Mouse (Mus musculus): ENCODE results near the gene Qsox1. TPM values are rescaled to one million over a fixed set of nuclear protein-coding genes. Genes with fewer than 3 reads are reported as not detected.

The Qsox1 gene
- polyA plus RNA-seq (2014; fragmentation: Nextera tagmentation; extraction: Ambion mirVana): 13.1 and 15.6 TPM in 2 replicates

DNA sequence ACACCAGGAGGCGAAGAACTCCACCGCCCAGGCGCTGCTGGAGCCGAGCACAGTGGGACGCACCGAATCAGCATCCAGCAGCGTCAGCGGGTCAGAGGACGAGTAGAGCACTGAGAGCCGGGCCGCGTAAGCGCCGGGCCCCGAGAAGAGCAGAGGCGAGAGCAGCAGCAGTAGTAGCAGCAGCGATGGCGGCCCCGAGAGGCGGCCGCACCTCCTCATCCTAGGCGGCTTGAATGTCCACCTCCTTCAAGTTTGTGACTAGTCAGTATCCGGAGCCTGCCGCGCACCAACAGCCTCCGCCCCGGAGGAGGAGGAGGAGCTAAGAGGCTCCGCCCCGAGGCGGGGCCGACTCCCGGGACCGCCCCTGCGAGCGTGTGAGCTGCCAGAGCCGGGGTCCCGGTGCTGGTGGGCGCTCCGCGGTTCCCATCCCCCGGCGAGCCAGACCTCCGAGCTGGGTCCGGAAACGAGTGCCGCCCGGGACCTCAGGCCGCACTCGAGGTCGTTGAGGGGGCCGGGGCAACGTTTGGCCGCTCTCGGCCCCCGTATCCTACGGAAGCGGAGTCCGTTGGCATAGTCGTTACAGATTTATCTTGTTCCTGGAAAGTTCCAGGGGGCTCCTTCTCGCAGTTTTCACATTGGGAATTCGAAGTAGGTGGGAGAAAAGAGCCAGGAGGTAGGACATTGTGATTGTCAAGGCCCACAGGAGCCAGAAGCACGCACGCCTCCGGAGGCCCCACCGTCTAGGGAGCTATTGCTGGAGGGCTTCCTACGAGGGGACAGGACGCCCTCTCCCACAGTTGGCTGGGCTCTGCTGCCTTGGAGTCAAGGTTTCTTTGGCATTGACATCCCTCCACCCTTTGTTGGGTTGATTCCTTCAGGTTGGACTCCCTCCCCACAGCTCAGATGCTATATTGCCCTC is at the start of gene Qsox1:
Gene Qsox1 (minus strand): TSS at position 309 of the 919 bp plus-strand sequence.
- peak within 1 kb of the TSS; percentile 82 for H3K4me3 ChIP-seq (ENCODE audit: low read depth, low read length)
- ATAC-seq (ENCODE audit: low read depth) (peak; percentile 95), DNase-seq (ENCODE audit: low spot score) (peak; percentile 93)
- no peaks in the 10 kb centered on the region for H3K9me3 ChIP-seq (ENCODE audit: control insufficient read depth, low read length)
- H3K4me1 ChIP-seq (ENCODE audit: control insufficient read depth, insufficient read depth, low read length): peaks cover 27% of the 10 kb centered on the region
- 2% methylated on average over 28 of the region's 67 CpGs for WGBS
- no peaks in the 10 kb centered on the region for H3K27me3 ChIP-seq (replicated peaks; ENCODE audit: control insufficient read depth, insufficient read depth, low read length)
- peak within 1 kb of the TSS; percentile 70; the same call in 1 of the 2 replicates for H3K27ac ChIP-seq (replicated peaks; ENCODE audit: low read depth, low read length)
- peak within 1 kb of the TSS; percentile 74 for H3K9ac ChIP-seq (ENCODE audit: low read depth, low read length)
- H3K36me3 ChIP-seq (ENCODE audit: control insufficient read depth, insufficient read depth, low read length): no peaks in the 10 kb centered on the region
- peak within 1 kb of the TSS; percentile 81 for H3K4me2 ChIP-seq (ENCODE audit: low read depth, low read length)

- Histone ChIP-seq H3K9me3 (ENCODE audit: control insufficient read depth, low read length) (no peaks in the 10 kb centered on the region), H3K36me3 (ENCODE audit: control insufficient read depth, insufficient read depth, low read length) (peaks cover 71% of the 10 kb centered on the region), H3K4me2 (ENCODE audit: low read depth, low read length) (no peak overlapping the region), H3K4me1 (ENCODE audit: control insufficient read depth, insufficient read depth, low read length) (no peaks in the 10 kb centered on the region), H3K27me3 (replicated peaks; ENCODE audit: control insufficient read depth, insufficient read depth, low read length) (no peaks in the 10 kb centered on the region), H3K4me3 (ENCODE audit: low read depth, low read length) (no peak overlapping the region), H3K9ac (ENCODE audit: low read depth, low read length) (no peak overlapping the region), H3K27ac (replicated peaks; ENCODE audit: low read depth, low read length) (no peak overlapping the region)
- no peak for DNase-seq (ENCODE audit: low spot score)
- 84% methylated on average over 7 of the region's 7 CpGs for WGBS
- no peak for ATAC-seq (ENCODE audit: low read depth)
These were observed 42.4 kb upstream of the Qsox1 start for GRCm38 (mm10) chr1:155854926-155855702.

DNA sequence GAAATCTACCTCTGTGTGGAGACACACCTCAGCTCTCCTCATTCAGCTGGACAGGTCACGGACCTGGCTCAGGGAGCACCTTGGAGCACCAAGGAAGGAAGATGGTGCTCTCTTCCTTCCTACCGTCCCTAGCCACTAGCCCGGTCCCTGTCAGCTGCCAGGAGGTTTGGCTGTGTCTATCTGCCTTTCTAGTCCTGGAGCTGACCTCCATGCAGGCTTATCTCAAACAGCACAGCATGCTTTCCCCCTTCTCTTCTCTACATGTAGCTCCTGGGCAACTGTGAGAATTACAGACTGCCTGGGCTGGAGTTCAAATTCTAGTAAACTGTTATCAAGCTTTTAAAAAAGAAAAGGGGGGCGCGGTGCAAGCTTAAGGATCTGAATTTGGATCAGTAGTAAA is 40.3 kb upstream of the Qsox1 start:
- no peak overlapping the region for H3K9ac ChIP-seq (ENCODE audit: low read depth, low read length)
- DNase-seq (ENCODE audit: low spot score): no peak
- no peak for ATAC-seq (ENCODE audit: low read depth)
- WGBS: 96% methylated on average over 5 of the region's 5 CpGs
- H3K36me3 ChIP-seq (ENCODE audit: control insufficient read depth, insufficient read depth, low read length): peaks cover 66% of the 10 kb centered on the region
- no peak overlapping the region for H3K27ac ChIP-seq (replicated peaks; ENCODE audit: low read depth, low read length)
- no peaks in the 10 kb centered on the region for H3K9me3 ChIP-seq (ENCODE audit: control insufficient read depth, low read length)
- H3K27me3 ChIP-seq (replicated peaks; ENCODE audit: control insufficient read depth, insufficient read depth, low read length): no peaks in the 10 kb centered on the region
- H3K4me2 ChIP-seq (ENCODE audit: low read depth, low read length): no peak overlapping the region
- H3K4me3 ChIP-seq (ENCODE audit: low read depth, low read length): no peak overlapping the region
- H3K4me1 ChIP-seq (ENCODE audit: control insufficient read depth, insufficient read depth, low read length): no peaks in the 10 kb centered on the region

DNA sequence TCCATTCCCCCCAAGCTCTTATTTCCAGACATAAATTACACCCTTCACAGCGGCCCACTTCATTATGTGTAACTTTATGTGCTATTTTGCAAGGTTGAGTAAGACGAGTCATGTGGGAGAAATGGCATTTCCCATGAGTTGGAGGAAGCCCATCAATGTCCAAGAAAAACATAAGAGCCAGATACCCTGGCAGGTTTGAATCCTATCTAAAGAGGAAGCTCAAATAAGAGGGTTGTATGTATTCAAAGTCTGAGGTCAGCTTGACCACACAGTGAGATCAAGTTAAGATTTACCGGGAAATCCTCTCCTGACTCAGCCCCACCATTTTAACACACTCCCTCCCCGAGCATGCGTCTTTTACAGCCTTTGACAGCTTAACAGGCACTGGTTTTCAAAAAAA is 31.5 kb upstream of the Qsox1 start:
- 73% methylated on average over 5 of the region's 5 CpGs for WGBS
- no peak for ATAC-seq (ENCODE audit: low read depth)
- H3K4me1 ChIP-seq (ENCODE audit: control insufficient read depth, insufficient read depth, low read length): no peaks in the 10 kb centered on the region

DNA sequence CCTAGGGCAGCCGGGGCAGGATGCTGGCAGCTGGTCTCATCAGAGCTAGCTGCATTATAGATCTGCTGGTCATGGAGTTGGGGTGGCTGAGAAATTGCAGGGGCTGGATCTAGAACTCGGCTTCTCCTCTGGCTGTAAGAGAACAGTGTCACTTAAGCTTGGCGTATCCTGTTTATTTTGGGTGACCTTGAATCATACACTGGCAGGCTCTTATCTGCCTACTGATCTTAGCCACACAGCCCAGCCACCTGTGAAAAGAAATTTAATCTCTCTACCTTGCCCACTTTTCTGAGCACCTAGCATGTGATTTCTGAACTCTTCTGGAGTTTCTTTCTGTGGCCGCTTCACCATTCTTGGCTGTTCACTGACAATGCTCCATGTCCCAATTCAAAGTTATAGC is 30.8 kb upstream of the Qsox1 start:
- Histone ChIP-seq H3K4me2 (ENCODE audit: low read depth, low read length) (no peak overlapping the region), H3K36me3 (ENCODE audit: control insufficient read depth, insufficient read depth, low read length) (peaks cover 33% of the 10 kb centered on the region), H3K9ac (ENCODE audit: low read depth, low read length) (no peak overlapping the region), H3K9me3 (ENCODE audit: control insufficient read depth, low read length) (no peaks in the 10 kb centered on the region), H3K4me1 (ENCODE audit: control insufficient read depth, insufficient read depth, low read length) (no peaks in the 10 kb centered on the region), H3K4me3 (ENCODE audit: low read depth, low read length) (no peak overlapping the region), H3K27me3 (replicated peaks; ENCODE audit: control insufficient read depth, insufficient read depth, low read length) (no peaks in the 10 kb centered on the region), H3K27ac (replicated peaks; ENCODE audit: low read depth, low read length) (no peak overlapping the region)
- 83% methylated on average over 4 of the region's 4 CpGs for WGBS
- ATAC-seq (ENCODE audit: low read depth) (no peak), DNase-seq (ENCODE audit: low spot score) (no peak)

More for the DNA sequence above, 31.5 kb upstream of the Qsox1 start:
- H3K36me3 ChIP-seq (ENCODE audit: control insufficient read depth, insufficient read depth, low read length): peaks cover 39% of the 10 kb centered on the region
- no peak overlapping the region for H3K4me2 ChIP-seq (ENCODE audit: low read depth, low read length)
- H3K9me3 ChIP-seq (ENCODE audit: control insufficient read depth, low read length): no peaks in the 10 kb centered on the region
- no peaks in the 10 kb centered on the region for H3K27me3 ChIP-seq (replicated peaks; ENCODE audit: control insufficient read depth, insufficient read depth, low read length)
- H3K4me3 ChIP-seq (ENCODE audit: low read depth, low read length): no peak overlapping the region
- no peak overlapping the region for H3K27ac ChIP-seq (replicated peaks; ENCODE audit: low read depth, low read length)
- DNase-seq (ENCODE audit: low spot score): peak; percentile 38
- no peak overlapping the region for H3K9ac ChIP-seq (ENCODE audit: low read depth, low read length)

- H3K27me3 ChIP-seq (replicated peaks; ENCODE audit: control insufficient read depth, insufficient read depth, low read length): no peaks in the 10 kb centered on the region
- no peaks in the 10 kb centered on the region for H3K36me3 ChIP-seq (ENCODE audit: control insufficient read depth, insufficient read depth, low read length)
- H3K4me1 ChIP-seq (ENCODE audit: control insufficient read depth, insufficient read depth, low read length): no peaks in the 10 kb centered on the region
- H3K4me3 ChIP-seq (ENCODE audit: low read depth, low read length): no peak overlapping the region
- ATAC-seq (ENCODE audit: low read depth) (no peak), DNase-seq (ENCODE audit: low spot score) (no peak)
- no peak overlapping the region for H3K4me2 ChIP-seq (ENCODE audit: low read depth, low read length)
- no peaks in the 10 kb centered on the region for H3K9me3 ChIP-seq (ENCODE audit: control insufficient read depth, low read length)
- H3K27ac ChIP-seq (replicated peaks; ENCODE audit: low read depth, low read length): no peak overlapping the region
- no peak overlapping the region for H3K9ac ChIP-seq (ENCODE audit: low read depth, low read length)
- WGBS: 78% methylated on average over 2 of the region's 2 CpGs
These were observed 23.0 kb upstream of the Qsox1 start for GRCm38 (mm10) chr1:155835667-155836066.

DNA sequence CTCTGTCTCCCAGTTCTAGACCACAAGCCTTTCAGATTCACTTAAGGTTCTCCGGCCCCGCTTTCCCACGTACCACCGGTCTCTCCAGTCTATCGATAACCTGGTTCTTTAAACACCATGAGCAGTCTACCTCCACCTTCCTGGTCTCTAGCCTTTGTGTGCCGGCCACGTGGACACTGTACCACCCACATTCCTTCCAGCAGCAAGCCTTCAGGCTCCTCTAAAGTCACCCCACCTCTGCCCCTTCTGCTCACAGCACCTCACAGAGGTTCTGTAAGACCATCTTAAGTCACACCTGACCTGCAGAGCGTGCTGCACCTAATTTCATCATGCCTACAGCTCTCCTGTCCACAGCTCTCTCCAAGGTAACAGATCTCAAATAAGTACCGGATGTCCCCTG is 20.9 kb upstream of the Qsox1 start:
- 85% methylated on average over 9 of the region's 9 CpGs for WGBS
- H3K4me3 ChIP-seq (ENCODE audit: low read depth, low read length): no peak overlapping the region
- no peak overlapping the region for H3K4me2 ChIP-seq (ENCODE audit: low read depth, low read length)
- no peak overlapping the region for H3K9ac ChIP-seq (ENCODE audit: low read depth, low read length)
- no peaks in the 10 kb centered on the region for H3K36me3 ChIP-seq (ENCODE audit: control insufficient read depth, insufficient read depth, low read length)
- no peak for DNase-seq (ENCODE audit: low spot score)
- H3K27me3 ChIP-seq (replicated peaks; ENCODE audit: control insufficient read depth, insufficient read depth, low read length): no peaks in the 10 kb centered on the region
- no peak for ATAC-seq (ENCODE audit: low read depth)
- no peaks in the 10 kb centered on the region for H3K4me1 ChIP-seq (ENCODE audit: control insufficient read depth, insufficient read depth, low read length)
- no peaks in the 10 kb centered on the region for H3K9me3 ChIP-seq (ENCODE audit: control insufficient read depth, low read length)
- no peak overlapping the region for H3K27ac ChIP-seq (replicated peaks; ENCODE audit: low read depth, low read length)

DNA sequence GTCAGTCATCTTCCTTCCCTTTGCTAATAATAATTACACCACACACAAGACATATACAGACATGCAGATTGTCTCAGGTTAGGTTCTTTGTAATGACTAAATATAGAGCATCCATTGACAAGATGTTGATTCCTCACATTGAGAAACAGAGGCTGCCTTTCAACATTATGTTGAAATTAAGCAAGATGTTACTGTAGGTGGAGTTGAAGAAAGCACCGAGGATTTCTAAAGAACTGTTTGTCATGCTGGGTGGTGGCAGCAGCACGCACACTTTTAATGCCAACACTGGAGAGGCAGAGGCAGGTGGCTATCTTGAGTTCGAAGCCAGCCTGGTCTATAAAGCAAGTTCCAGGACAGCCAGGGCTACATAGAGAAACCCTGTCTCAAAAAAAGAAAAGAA is 19.3 kb upstream of the Qsox1 start:
- H3K9ac ChIP-seq (ENCODE audit: low read depth, low read length): no peak overlapping the region
- no peak overlapping the region for H3K4me2 ChIP-seq (ENCODE audit: low read depth, low read length)
- H3K9me3 ChIP-seq (ENCODE audit: control insufficient read depth, low read length): no peaks in the 10 kb centered on the region
- ATAC-seq (ENCODE audit: low read depth) (no peak), DNase-seq (ENCODE audit: low spot score) (no peak)
- no peaks in the 10 kb centered on the region for H3K36me3 ChIP-seq (ENCODE audit: control insufficient read depth, insufficient read depth, low read length)
- H3K4me1 ChIP-seq (ENCODE audit: control insufficient read depth, insufficient read depth, low read length): no peaks in the 10 kb centered on the region
- no peak overlapping the region for H3K27ac ChIP-seq (replicated peaks; ENCODE audit: low read depth, low read length)
- no peak overlapping the region for H3K4me3 ChIP-seq (ENCODE audit: low read depth, low read length)
- H3K27me3 ChIP-seq (replicated peaks; ENCODE audit: control insufficient read depth, insufficient read depth, low read length): no peaks in the 10 kb centered on the region
- 86% methylated on average over 3 of the region's 3 CpGs for WGBS
